Comparison of ENCODE assay signal across 8 mouse cellular contexts in the genomic region with DNA sequence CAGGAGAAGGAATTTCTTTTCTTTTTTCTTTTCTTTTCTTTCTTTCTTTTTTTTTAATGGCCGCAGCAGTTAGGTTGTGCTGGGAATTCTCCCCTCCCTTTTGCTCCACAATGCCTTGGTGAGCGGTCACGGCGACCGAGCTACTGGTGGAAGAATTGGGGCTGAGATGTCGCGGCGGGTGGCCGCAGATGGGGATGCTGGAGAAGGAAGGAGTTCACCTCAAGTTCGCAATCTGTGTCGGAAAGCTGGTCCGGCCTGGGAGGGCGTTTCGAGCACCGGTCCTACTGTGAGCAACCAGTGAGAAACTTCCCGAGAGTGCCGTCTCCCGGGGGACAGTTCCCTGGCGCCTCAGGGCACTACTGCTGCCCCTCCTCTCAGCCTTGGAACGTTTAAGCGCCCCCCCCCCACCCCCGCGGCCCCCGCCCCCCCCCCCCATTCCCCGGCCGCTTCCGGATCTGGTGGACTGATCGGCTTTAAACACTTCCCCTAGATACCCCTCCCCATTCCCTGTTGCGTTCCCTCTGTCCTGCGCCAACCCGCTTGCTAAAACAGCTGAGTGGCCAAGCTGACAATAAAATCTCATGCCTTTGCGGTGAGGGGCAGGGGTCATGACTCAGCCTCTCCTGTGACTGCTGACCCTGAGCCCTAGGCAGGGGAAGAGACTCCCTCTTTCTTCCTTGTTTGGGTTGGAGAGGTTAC. TPM values are rescaled to one million over a fixed set of nuclear protein-coding genes. Genes with fewer than 3 reads are reported as not detected.
DNase-seq lines count a peak whose midpoint lies in the region; ATAC-seq lines count a peak whose summit lies in the region.

No protein-coding gene starts in this region.

- H3K4me3 ChIP-seq in heart, embryonic 12.5 days: peak overlapping the region; percentile 69
- H3K4me3 ChIP-seq in hindbrain, embryonic 14.5 days (replicated peaks; ENCODE audit: low read length): peak overlapping the region; percentile 70
- H3K4me3 ChIP-seq in midbrain, embryonic 15.5 days: peak overlapping the region; percentile 67

- peaks cover 84% of the 10 kb centered on the region for H3K4me1 ChIP-seq in heart, embryonic 12.5 days (replicated peaks)
- H3K4me1 ChIP-seq in hindbrain, embryonic 14.5 days (replicated peaks; ENCODE audit: control insufficient read depth, insufficient read depth, low read length): peaks cover 59% of the 10 kb centered on the region
- peaks cover 59% of the 10 kb centered on the region for H3K4me1 ChIP-seq in midbrain, embryonic 15.5 days

- H3K27ac ChIP-seq in heart, embryonic 12.5 days (ENCODE audit: poor library complexity, severe bottlenecking): peak overlapping the region; percentile 88
- peak overlapping the region; percentile 93 for H3K27ac ChIP-seq in hindbrain, embryonic 14.5 days
- H3K27ac ChIP-seq in midbrain, embryonic 15.5 days: peak overlapping the region; percentile 95

- DNase-seq in heart, adult 9 months (ENCODE audit: low spot score in 2 of 2): no peak
- DNase-seq in ES-CJ7 (ENCODE audit: low read depth, low spot score): peak; percentile 66
- DNase-seq in embryo, embryonic 10.5 days (ENCODE audit: low spot score): peak; percentile 67
- DNase-seq in hindbrain, embryonic 14.5 days (ENCODE audit: low spot score): no peak
- DNase-seq in left cerebral cortex, postnatal 14 days (ENCODE audit: low spot score in 2 of 2): no peak
- no peak for DNase-seq in gastrocnemius, postnatal 25 days

- 1% methylated on average over 28 of the region's 32 CpGs for WGBS in heart, embryonic 12.5 days
- under 1% methylated on average over 27 of the region's 32 CpGs for WGBS in hindbrain, embryonic 14.5 days
- WGBS in midbrain, embryonic 15.5 days: 2% methylated on average over 31 of the region's 32 CpGs

- no peak for ATAC-seq in heart, embryonic 12.5 days (ENCODE audit: insufficient number of reproducible peaks, low FRiP score)
- no peak for ATAC-seq in hindbrain, embryonic 14.5 days (ENCODE audit: low FRiP score)
- ATAC-seq in midbrain, embryonic 15.5 days (replicated peaks): no peak

- no peaks in the 10 kb centered on the region for H3K9me3 ChIP-seq in heart, embryonic 12.5 days (replicated peaks)
- no peaks in the 10 kb centered on the region for H3K9me3 ChIP-seq in hindbrain, embryonic 14.5 days (ENCODE audit: control insufficient read depth, low read length)
- H3K9me3 ChIP-seq in midbrain, embryonic 15.5 days: no peaks in the 10 kb centered on the region

- H3K36me3 ChIP-seq in heart, embryonic 12.5 days: peaks cover 18% of the 10 kb centered on the region
- H3K36me3 ChIP-seq in hindbrain, embryonic 14.5 days (replicated peaks; ENCODE audit: control insufficient read depth, insufficient read depth): peaks cover 11% of the 10 kb centered on the region
- H3K36me3 ChIP-seq in midbrain, embryonic 15.5 days (replicated peaks): no peaks in the 10 kb centered on the region

- peak overlapping the region; percentile 88 for H3K4me2 ChIP-seq in heart, embryonic 12.5 days
- peak overlapping the region; percentile 87 for H3K4me2 ChIP-seq in hindbrain, embryonic 14.5 days (replicated peaks)
- H3K4me2 ChIP-seq in midbrain, embryonic 15.5 days: peak overlapping the region; percentile 75

- H3K9ac ChIP-seq in heart, embryonic 12.5 days: peak overlapping the region; percentile 87
- H3K9ac ChIP-seq in hindbrain, embryonic 14.5 days: peak overlapping the region; percentile 87
- H3K9ac ChIP-seq in midbrain, embryonic 15.5 days: peak overlapping the region; percentile 77

- intact Hi-C loops in left cerebral cortex, postnatal 14 days (cut with DNase I): loop anchor here (5.0 kb wide), 1 partner anchor 37 kb away; no protein-coding TSS in a partner anchor

- H3K27me3 ChIP-seq in heart, embryonic 12.5 days (replicated peaks): no peaks in the 10 kb centered on the region
- H3K27me3 ChIP-seq in hindbrain, embryonic 14.5 days (ENCODE audit: control insufficient read depth, insufficient read depth, low read length): no peaks in the 10 kb centered on the region
- H3K27me3 ChIP-seq in midbrain, embryonic 15.5 days (replicated peaks): no peaks in the 10 kb centered on the region

RNA-seq across cellular contexts. Expression of a gene that starts 35.9 kb away (rescaled TPM):
- polyA plus RNA-seq in heart, embryonic 12.5 days (2016; fragmentation: Nextera tagmentation; extraction: Ambion mirVana): 22.2 and 29.9 TPM in 2 replicates
- polyA plus RNA-seq in hindbrain, embryonic 14.5 days (2014; fragmentation: Nextera tagmentation; extraction: Ambion mirVana): 34.1 and 39.1 TPM in 2 replicates
- 34.2 and 34.7 TPM in 2 replicates for polyA plus RNA-seq in midbrain, embryonic 15.5 days (2015; fragmentation: Nextera tagmentation; extraction: Ambion mirVana)
- total RNA-seq in left cerebral cortex, postnatal 14 days (2021): 10 to 100 TPM; 58.8 to 60.5 TPM
- 10 to 100 TPM; 17.3 to 21.6 TPM for total RNA-seq in gastrocnemius, postnatal 25 days (2021)

Comparison
In these comparisons a context has a peak if more than half of its experiments do, and no peak if none do; other contexts are left out.
1. DNase-seq: peak in ES-CJ7 (single experiment) and embryo, embryonic 10.5 days (single experiment); none in heart, adult 9 months (0 of 2), hindbrain, embryonic 14.5 days (single experiment), left cerebral cortex, postnatal 14 days (0 of 2) and gastrocnemius, postnatal 25 days (single experiment).
2. Peak in every context shown above with its lines, with median percentiles within 50 percentile points of each other: H3K27ac ChIP-seq, H3K4me2 ChIP-seq, H3K4me3 ChIP-seq and H3K9ac ChIP-seq.